Mouse (Mus musculus): ENCODE results near the gene Atp1b1. TPM values are rescaled to one million over a fixed set of nuclear protein-coding genes. Genes with fewer than 3 reads are reported as not detected.

Gene Atp1b1
- polyA plus RNA-seq, 1 experiment from 2014 or later, result 133 TPM

DNA sequence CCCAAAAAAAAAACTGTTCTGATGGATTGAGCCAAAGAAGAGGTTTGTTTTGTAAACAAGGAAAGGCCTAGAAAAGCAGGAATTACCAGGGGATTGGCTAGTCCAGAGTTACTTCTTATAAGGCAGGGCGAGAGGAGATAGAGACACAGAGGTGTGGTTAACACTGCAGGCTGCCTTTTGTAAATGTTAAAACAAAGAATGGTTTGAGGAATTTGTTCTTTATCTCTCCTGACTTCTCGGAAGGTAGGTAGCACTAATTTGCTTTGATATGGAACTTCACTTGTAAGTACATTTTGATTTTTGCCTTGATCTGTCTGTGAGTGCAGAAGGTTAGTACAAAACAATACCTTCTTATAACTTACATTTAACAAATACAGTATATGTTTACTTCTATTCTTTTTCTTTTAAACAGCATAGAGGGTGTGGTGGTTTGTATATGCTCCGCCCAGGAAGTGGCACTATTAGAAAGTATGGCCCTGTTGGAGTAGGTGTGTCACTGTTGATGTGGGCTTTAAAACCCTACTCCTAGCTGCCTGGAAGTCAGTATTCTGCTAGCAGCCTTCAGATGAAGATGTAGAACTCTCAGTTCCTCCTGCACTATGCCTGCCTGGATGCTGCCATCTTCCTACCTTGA, 31.9 kb upstream of the Atp1b1 start:
- no peaks in the 10 kb centered on the region for H3K36me3 ChIP-seq (ENCODE audit: control insufficient read depth, insufficient read depth, low read length)
- H3K4me2 ChIP-seq (ENCODE audit: low read length), result no peak overlapping the region
- no peak overlapping the region for H3K27ac ChIP-seq (replicated peaks; ENCODE audit: low read depth, low read length)
- H3K4me3 ChIP-seq (replicated peaks; ENCODE audit: low read depth, low read length), result no peak overlapping the region
- H3K27me3 ChIP-seq (ENCODE audit: control insufficient read depth, insufficient read depth, low read length), result no peaks in the 10 kb centered on the region
- no peak overlapping the region for H3K9ac ChIP-seq (replicated peaks; ENCODE audit: low read length)
- H3K4me1 ChIP-seq (ENCODE audit: control insufficient read depth, insufficient read depth, low read length), result no peaks in the 10 kb centered on the region
- DNase-seq, result no peak
- WGBS, result 92% methylated on average over 3 of the region's 3 CpGs
- no peak for ATAC-seq (ENCODE audit: low FRiP score, low TSS enrichment)
- no peaks in the 10 kb centered on the region for H3K9me3 ChIP-seq (ENCODE audit: control insufficient read depth, low read length)

DNA sequence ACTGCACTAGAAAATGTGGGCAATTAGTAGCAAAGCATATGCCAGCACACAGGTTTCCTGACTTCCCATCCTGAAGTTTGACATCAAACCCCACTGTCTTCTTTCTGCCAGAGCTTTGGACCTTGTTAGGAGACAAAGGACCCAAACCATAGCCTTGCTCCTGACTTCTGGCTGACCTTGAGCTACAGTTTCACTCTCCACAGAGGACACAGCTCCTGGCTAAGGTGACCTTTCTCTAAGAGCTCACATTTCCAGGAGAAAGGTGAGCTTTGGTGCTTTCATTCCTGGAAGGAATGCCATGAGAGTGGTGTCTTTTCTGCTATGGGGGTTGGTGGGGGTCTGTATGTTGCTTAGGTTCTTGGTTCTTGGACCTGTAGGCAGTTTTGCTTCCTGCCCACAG, 25.6 kb upstream of the Atp1b1 start:
- no peaks in the 10 kb centered on the region for H3K27me3 ChIP-seq (ENCODE audit: control insufficient read depth, insufficient read depth, low read length)
- H3K4me3 ChIP-seq (replicated peaks; ENCODE audit: low read depth, low read length), result no peak overlapping the region
- H3K4me1 ChIP-seq (ENCODE audit: control insufficient read depth, insufficient read depth, low read length), result no peaks in the 10 kb centered on the region
- no peaks in the 10 kb centered on the region for H3K9me3 ChIP-seq (ENCODE audit: control insufficient read depth, low read length)
- no peaks in the 10 kb centered on the region for H3K36me3 ChIP-seq (ENCODE audit: control insufficient read depth, insufficient read depth, low read length)
- ATAC-seq (ENCODE audit: low FRiP score, low TSS enrichment) (no peak), DNase-seq (no peak)
- H3K4me2 ChIP-seq (ENCODE audit: low read length), result no peak overlapping the region
- H3K27ac ChIP-seq (replicated peaks; ENCODE audit: low read depth, low read length), result no peak overlapping the region
- no peak overlapping the region for H3K9ac ChIP-seq (replicated peaks; ENCODE audit: low read length)

DNA sequence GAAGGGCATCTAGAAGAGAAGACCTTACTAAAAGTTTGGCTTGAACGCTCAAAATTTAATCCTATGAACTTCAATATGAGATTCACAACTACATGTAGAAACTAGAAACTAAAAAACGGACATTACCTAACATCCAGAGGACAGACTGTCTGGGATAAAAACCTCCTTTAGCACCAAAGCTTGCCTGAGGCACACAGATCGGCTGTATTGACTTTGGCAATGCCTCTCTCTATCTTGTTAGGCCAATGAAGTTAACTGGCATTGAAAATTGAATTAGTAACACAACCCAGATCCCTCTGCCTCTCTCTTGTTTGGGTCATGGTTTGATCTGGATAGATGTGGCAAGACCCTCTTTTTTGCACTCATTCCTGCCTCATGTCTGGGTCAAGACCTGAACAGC, 24.7 kb upstream of the Atp1b1 start:
- WGBS, result 82% methylated on average over 3 of the region's 3 CpGs
- ATAC-seq (ENCODE audit: low FRiP score, low TSS enrichment), result no peak
- Histone ChIP-seq H3K4me3 (replicated peaks; ENCODE audit: low read depth, low read length) (no peak overlapping the region), H3K9me3 (ENCODE audit: control insufficient read depth, low read length) (no peaks in the 10 kb centered on the region), H3K9ac (replicated peaks; ENCODE audit: low read length) (no peak overlapping the region), H3K36me3 (ENCODE audit: control insufficient read depth, insufficient read depth, low read length) (no peaks in the 10 kb centered on the region), H3K27me3 (ENCODE audit: control insufficient read depth, insufficient read depth, low read length) (no peaks in the 10 kb centered on the region), H3K27ac (replicated peaks; ENCODE audit: low read depth, low read length) (no peak overlapping the region), H3K4me2 (ENCODE audit: low read length) (no peak overlapping the region), H3K4me1 (ENCODE audit: control insufficient read depth, insufficient read depth, low read length) (no peaks in the 10 kb centered on the region)
- no peak for DNase-seq

DNA sequence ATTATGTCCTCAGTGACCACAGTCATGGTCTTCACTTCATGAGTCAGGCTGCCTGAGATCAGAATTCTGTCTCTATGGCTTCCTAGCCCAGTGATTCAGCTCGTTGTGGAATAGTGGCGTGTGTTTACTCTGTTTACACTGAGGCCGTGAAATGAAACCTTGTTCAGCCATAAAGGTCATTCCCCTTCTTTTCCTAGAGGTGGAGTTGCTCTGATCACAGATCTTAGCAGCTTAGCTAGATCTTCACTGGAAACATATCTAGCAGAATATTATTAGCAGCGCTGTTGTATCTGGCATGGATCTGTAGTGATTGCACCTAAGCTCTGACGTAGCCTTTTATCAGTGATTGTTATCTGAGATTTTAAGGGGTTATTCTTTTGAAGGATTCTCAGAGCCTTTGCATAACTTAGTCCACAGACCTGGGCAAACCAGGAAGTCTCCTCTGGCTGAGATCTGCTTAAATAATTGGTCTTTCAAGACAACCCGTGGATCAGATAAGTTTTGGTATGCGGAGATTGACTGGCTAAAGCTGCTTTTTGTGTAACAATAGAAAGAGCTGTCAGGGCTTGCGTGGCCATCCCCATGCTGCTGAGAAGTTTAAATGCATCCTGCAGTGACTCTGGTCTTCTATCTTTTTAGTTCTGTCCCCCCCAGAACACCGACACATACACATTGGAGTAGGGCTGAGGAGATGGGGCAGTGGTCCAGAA, 23.6 kb upstream of the Atp1b1 start:
- no peak for ATAC-seq (ENCODE audit: low FRiP score, low TSS enrichment)

DNA sequence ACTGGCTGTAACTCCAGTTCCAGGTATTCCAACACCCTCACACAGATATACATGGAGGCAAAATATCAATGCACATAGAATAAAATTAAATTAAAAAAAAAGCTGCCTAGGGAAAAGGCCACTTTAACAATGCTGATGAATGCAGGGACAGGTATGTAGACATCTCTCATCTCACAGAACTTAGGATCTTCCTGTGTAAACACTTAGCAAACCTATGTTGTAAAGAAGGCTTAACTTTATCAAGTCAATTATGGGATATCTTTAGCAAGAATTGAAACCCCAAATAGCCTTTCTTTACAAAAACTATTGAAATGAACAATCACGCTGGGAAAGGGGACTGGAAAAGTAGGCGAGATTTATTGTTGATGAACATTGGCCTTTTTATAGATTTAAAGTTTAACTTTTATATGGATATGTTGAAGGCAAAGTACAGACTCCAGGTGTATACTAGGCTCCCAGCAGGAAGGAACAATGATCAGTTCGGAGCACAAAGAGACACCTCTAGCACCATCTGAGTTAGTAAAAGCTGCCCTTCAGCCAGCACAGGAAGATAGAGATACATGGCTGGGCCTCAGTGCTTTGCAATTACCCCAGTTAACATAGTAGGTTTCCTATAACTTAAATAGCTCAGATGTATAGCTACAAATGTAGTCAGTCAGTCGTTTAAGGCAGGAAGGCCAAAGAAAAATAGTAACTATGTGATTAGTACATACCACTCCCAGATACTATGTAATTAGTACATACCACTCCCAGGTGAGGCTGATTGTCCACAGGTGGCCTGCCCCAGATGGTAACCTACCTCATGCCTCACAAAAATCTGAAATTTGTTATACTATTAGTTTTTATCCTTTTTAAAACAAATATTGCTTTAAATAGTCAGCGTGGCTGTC, 22.8 kb upstream of the Atp1b1 start:
- Histone ChIP-seq H3K9ac (replicated peaks; ENCODE audit: low read length) (no peak overlapping the region), H3K27ac (replicated peaks; ENCODE audit: low read depth, low read length) (no peak overlapping the region), H3K9me3 (ENCODE audit: control insufficient read depth, low read length) (no peaks in the 10 kb centered on the region), H3K4me1 (ENCODE audit: control insufficient read depth, insufficient read depth, low read length) (no peaks in the 10 kb centered on the region), H3K27me3 (ENCODE audit: control insufficient read depth, insufficient read depth, low read length) (no peaks in the 10 kb centered on the region), H3K4me3 (replicated peaks; ENCODE audit: low read depth, low read length) (no peak overlapping the region), H3K4me2 (ENCODE audit: low read length) (no peak overlapping the region), H3K36me3 (ENCODE audit: control insufficient read depth, insufficient read depth, low read length) (no peaks in the 10 kb centered on the region)
- no peak for DNase-seq
- no peak for ATAC-seq (ENCODE audit: low FRiP score, low TSS enrichment)
- 92% methylated on average over 5 of the region's 5 CpGs for WGBS

More for the DNA sequence above, 23.6 kb upstream of the Atp1b1 start:
- Histone ChIP-seq H3K9me3 (ENCODE audit: control insufficient read depth, low read length) (no peaks in the 10 kb centered on the region), H3K9ac (replicated peaks; ENCODE audit: low read length) (no peak overlapping the region), H3K4me1 (ENCODE audit: control insufficient read depth, insufficient read depth, low read length) (no peaks in the 10 kb centered on the region), H3K27ac (replicated peaks; ENCODE audit: low read depth, low read length) (no peak overlapping the region), H3K27me3 (ENCODE audit: control insufficient read depth, insufficient read depth, low read length) (no peaks in the 10 kb centered on the region), H3K36me3 (ENCODE audit: control insufficient read depth, insufficient read depth, low read length) (no peaks in the 10 kb centered on the region), H3K4me3 (replicated peaks; ENCODE audit: low read depth, low read length) (no peak overlapping the region), H3K4me2 (ENCODE audit: low read length) (no peak overlapping the region)
- 44% methylated on average over 9 of the region's 9 CpGs for WGBS
- no peak for DNase-seq

DNA sequence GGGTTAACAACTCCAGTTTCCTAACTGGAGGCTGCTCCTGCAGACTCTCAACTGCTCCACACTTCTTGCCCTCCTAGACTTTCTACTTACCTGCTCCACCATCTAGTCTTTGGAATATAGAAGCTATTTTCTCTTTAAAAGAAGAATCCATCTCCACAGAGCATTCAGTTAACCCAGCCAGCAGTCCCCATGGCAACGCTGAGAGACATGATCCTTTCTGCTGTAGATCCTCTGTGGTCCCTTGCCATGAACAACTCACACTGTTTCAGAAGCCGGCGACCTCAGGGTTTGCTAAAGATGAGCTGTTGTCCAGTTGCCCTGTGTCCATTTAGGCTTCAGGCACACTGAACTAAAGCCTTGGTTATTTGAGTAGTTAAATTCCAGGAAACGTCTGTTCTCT, 17.7 kb upstream of the Atp1b1 start:
- Histone ChIP-seq H3K27me3 (ENCODE audit: control insufficient read depth, insufficient read depth, low read length) (no peaks in the 10 kb centered on the region), H3K9me3 (ENCODE audit: control insufficient read depth, low read length) (no peaks in the 10 kb centered on the region), H3K36me3 (ENCODE audit: control insufficient read depth, insufficient read depth, low read length) (no peaks in the 10 kb centered on the region), H3K9ac (replicated peaks; ENCODE audit: low read length) (no peak overlapping the region), H3K4me2 (ENCODE audit: low read length) (no peak overlapping the region), H3K4me1 (ENCODE audit: control insufficient read depth, insufficient read depth, low read length) (peaks cover 8% of the 10 kb centered on the region), H3K4me3 (replicated peaks; ENCODE audit: low read depth, low read length) (no peak overlapping the region), H3K27ac (replicated peaks; ENCODE audit: low read depth, low read length) (no peak overlapping the region)
- WGBS, result 84% methylated on average over 4 of the region's 4 CpGs
- ATAC-seq (ENCODE audit: low FRiP score, low TSS enrichment) (no peak), DNase-seq (no peak)

DNA sequence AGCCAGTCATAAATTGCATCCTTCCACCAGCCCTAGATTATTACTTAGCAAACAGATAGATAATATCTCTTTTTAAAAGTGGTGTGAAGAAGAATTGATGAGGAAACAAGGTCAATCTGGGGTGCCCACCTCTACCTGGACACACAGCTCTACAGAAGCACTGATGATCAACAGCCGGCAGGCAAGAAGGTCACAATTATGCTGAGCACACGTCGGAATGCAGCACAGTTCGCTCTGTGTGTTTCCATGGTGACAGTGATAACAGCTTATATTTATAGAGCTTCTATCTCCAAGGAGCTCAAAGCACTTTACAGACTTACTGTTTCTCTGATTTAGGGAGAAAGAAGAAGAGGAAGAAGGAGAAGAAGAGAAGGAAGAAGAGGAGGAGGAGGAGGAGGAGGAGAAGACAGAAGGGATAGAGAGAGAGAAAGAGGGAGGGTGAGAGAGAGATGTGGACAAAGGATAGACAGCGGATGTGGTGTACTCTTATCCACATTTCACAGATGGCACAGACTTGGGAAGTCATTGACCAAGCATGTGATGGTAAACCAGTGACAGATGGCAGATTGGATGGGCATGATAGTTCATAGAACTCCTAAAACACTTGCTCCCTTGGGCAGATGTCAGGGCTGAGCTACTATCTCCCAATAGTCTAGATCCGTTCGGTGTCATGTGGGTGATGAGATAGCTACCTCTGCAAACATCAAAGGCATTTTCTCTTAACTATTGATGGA, 16.8 kb upstream of the Atp1b1 start:
- Histone ChIP-seq H3K4me1 (ENCODE audit: control insufficient read depth, insufficient read depth, low read length) (peaks cover 8% of the 10 kb centered on the region), H3K9me3 (ENCODE audit: control insufficient read depth, low read length) (no peaks in the 10 kb centered on the region), H3K4me3 (replicated peaks; ENCODE audit: low read depth, low read length) (no peak overlapping the region), H3K27me3 (ENCODE audit: control insufficient read depth, insufficient read depth, low read length) (no peaks in the 10 kb centered on the region), H3K27ac (replicated peaks; ENCODE audit: low read depth, low read length) (0 out of 2 replicates have a peak overlapping the region, but pooled peaks have one; percentile 26), H3K4me2 (ENCODE audit: low read length) (no peak overlapping the region), H3K36me3 (ENCODE audit: control insufficient read depth, insufficient read depth, low read length) (no peaks in the 10 kb centered on the region), H3K9ac (replicated peaks; ENCODE audit: low read length) (no peak overlapping the region)
- 61% methylated on average over 7 of the region's 7 CpGs for WGBS
- ATAC-seq (ENCODE audit: low FRiP score, low TSS enrichment) (peak; percentile 67; the same call in 1 of the 2 replicates), DNase-seq (peak; percentile 76)

DNA sequence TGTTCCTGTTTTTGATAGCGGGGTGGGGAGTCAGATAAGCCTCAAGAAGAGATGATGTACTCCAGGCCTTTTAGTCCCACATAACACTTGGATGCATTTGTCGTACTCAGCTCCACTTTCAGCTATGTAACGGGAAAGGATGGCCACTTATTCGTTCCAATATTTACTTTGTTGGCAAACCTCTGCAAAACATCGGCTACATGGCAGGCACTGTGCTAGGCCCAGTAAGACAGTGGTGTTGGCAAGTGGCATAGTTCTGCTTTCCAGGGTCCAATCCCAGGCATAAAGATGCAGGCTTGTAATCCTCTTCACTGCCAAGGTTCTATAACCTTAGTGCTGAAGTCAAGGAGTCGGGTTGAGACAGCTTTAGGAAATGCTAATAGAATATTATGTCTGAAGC, 16.2 kb upstream of the Atp1b1 start:
- H3K4me2 ChIP-seq (ENCODE audit: low read length), result no peak overlapping the region
- 89% methylated on average over 6 of the region's 6 CpGs for WGBS

More for the DNA sequence above, 16.2 kb upstream of the Atp1b1 start:
- no peak overlapping the region for H3K4me3 ChIP-seq (replicated peaks; ENCODE audit: low read depth, low read length)
- no peak overlapping the region for H3K9ac ChIP-seq (replicated peaks; ENCODE audit: low read length)
- H3K27me3 ChIP-seq (ENCODE audit: control insufficient read depth, insufficient read depth, low read length), result no peaks in the 10 kb centered on the region
- peak overlapping the region; percentile 26; the same call in 1 of the 2 replicates for H3K27ac ChIP-seq (replicated peaks; ENCODE audit: low read depth, low read length)
- peaks cover 8% of the 10 kb centered on the region for H3K4me1 ChIP-seq (ENCODE audit: control insufficient read depth, insufficient read depth, low read length)
- no peaks in the 10 kb centered on the region for H3K36me3 ChIP-seq (ENCODE audit: control insufficient read depth, insufficient read depth, low read length)
- no peak for ATAC-seq (ENCODE audit: low FRiP score, low TSS enrichment)
- H3K9me3 ChIP-seq (ENCODE audit: control insufficient read depth, low read length), result no peaks in the 10 kb centered on the region
- no peak for DNase-seq
